Mouse (Mus musculus) retina, embryonic 14.5 days (tissue): Measurements from ENCODE around the gene Hs6st2.

Experiments
- DNase-seq: peaks from one replicate; pipeline ENCODE4 v3.0.0-alpha.2; 2015; ENCODE audit warnings: low spot score

Gene Hs6st2

GRCm38 (mm10) chrX:51681756-51682155, at the start of gene Hs6st2:
Hs6st2 (minus strand) TSS chrX:51681856.
- no peak for DNase-seq

GRCm38 (mm10) chrX:51714086-51714745, 32.6 kb upstream of the Hs6st2 start:
- DNase-seq: no peak

GRCm38 (mm10) chrX:51712996-51713395, 31.3 kb upstream of the Hs6st2 start:
- no peak for DNase-seq

DNA sequence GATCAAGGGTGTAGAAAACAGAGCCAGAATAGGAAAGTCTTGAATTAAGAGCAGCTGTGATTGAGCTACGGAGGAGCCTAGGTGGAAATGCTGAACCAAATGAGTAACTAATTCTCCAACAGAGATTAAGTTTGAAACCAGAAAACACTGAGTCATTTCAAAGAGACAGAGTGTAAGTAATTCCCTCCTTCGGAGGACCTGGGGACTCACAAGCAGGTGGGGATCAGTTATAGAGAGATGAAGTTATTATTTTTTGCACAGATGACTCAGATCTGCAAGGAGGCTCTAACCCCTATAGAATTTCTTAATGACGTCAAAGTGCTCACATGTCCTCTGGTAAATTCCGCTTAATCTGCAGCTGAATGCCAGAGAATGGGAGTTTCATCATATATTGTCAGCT, 21.2 kb upstream of the Hs6st2 start:
- DNase-seq: no peak

- DNase-seq: no peak
These were observed 17.4 kb upstream of the Hs6st2 start for GRCm38 (mm10) chrX:51699079-51699478.

GRCm38 (mm10) chrX:51686048-51686949, 4.6 kb upstream of the Hs6st2 start:
- DNase-seq: no peak

- peak; percentile 26 for DNase-seq
These were observed 2.8 kb upstream of the Hs6st2 start for GRCm38 (mm10) chrX:51684336-51685056.

GRCm38 (mm10) chrX:51681170-51681667, 437 bp downstream of the Hs6st2 start:
- DNase-seq: peak; percentile 53

GRCm38 (mm10) chrX:51680428-51681169, 1.1 kb downstream of the Hs6st2 start:
- DNase-seq: peak; percentile 62

DNA sequence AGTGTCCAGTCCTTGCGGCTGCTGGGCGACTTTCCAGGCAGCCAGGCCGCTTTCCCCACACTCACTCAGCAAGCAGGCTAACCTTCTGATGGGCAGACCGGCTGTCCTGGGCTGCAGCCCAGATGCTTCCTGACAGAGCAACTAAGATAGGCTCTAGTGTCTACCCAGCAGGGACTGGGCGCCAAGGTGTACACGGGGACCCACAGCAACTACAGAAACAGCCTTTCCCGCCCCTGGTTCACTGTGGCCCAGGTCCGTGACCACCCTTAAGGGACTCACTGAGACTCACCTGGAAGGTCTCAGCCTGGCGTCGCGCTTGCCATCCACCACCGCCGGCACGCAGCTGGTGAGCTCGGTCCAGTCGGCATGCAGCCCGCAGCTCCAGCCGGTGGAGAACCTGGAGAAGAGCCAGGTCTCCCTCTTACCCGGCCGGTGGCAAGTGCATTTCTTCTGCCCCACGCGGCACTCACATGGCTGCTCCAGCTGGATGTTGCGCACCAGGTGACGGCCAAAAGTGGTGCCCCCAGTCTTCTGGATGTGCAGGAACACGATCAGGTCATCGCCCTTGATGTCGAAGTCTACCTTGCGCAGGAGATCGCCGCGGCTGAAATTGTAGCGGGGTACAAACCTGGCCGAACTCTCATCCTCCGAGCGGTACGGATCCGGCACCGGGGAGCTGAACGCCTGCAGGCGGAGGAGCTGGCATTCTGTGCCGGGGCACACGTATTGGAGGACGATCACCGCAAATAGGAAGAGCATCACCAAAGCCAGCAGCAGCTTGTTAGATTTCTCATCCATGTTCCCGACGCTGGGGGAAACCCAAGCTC, 1.8 kb downstream of the Hs6st2 start:
- no peak for DNase-seq

- no peak for DNase-seq
These were observed 23.4 kb downstream of the Hs6st2 start for GRCm38 (mm10) chrX:51658236-51658635.

DNA sequence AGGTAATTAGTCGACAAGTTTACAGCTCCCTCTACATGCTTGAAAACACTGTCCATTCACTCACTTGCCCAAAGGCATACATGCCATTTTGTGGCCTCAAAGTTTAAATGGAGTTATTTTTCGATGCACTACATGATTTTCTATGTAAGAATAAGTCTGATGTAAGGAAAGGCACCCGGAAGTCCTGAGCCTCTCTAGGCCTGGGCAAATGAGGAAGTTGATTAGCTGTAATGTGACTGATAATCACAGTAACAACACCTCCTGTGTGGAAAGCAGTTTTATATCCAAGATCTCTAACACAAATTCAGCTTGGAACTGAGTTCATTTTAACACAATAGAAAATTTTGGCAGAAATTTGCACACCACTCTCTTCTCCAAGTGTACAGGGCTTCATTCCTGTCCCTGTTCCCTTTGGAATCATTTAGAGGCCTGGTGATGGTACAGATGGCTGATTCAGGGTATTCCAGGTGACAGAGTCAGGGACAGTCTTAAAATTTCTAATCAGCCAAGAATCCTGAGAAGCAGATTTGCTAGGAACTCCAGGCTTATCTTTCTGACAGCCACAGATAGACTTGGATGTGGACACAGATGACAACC, 38.9 kb downstream of the Hs6st2 start:
- DNase-seq: no peak

DNA sequence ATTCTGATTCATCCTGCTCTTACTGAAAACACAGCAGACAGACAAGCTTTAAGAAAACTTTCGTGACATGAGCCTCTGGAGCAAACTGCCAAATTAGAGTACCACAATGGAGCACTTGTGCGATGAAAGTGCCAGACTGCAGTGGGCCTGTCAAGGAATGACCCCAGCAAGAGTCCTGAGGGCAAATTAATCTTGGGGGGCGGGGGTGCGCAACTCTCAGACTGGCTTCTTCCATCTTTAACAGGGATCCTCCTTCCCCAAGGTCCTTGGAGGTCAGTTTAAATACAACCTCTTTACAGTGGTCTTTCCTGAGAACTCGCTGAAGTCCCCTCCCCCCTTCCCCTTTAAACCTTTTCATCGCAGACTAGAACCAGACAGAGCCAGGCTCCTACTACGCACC, 45.9 kb downstream of the Hs6st2 start:
- DNase-seq: no peak

DNA sequence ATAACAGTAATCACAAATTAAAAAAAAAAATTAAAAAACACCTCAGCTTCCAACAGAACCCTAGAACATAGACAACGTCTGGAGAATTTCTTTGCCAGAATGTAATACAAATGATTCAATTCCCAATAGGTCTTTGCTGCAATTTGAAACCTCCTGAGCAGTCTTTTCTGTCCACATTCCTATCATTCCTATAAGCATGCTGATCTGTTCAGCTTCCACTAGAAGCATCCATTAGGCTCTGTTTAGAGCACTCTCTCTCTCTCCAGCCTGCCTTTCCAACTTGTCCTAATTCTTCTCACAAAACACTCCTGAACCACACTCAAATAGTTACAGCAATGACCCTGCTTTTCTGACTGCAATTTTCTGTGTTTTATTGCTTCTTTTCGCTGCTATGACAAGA, 50.3 kb downstream of the Hs6st2 start:
- DNase-seq: no peak

GRCm38 (mm10) chrX:51614384-51615004, 67.2 kb downstream of the Hs6st2 start:
- DNase-seq: peak; percentile 4

GRCm38 (mm10) chrX:51610743-51611142, 70.9 kb downstream of the Hs6st2 start:
- no peak for DNase-seq

- no peak for DNase-seq
These were observed 75.3 kb downstream of the Hs6st2 start for GRCm38 (mm10) chrX:51606231-51606863.

GRCm38 (mm10) chrX:51592751-51593150, 88.9 kb downstream of the Hs6st2 start:
- no peak for DNase-seq

DNA sequence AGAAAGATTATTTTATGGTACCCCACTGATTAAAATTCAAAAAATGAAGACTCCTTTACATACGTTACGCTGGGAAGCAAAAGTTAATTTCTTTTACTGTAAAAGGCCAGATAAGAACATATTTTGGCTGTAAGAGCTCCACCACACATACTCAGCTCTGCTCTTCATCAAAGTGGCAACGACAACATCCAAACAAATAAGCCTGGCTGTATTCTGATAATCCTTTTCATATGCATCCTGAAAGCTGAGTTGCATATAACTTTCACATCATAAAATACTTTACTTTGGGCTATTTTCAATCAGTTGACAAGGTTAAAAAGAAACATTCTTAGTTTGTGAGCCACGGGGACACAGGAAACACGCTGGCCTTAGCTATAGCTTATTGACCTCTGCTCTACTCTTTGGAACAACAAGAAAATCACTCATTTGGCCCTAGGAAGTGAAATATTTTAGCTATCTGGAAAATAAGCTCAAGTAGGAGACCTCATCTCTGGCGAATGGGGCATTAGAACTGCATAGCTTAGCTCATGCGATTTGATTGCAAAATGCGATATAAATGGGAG, 91.1 kb downstream of the Hs6st2 start:
- DNase-seq: no peak
